Mouse (Mus musculus) kidney, postnatal 14 days (tissue): ENCODE data around the gene Elof1.
A peak's percentile ranks its signal among the peaks of the same experiment; 100 is the strongest.
"Not testable (repeated sequence)": the region's sequence is repeated elsewhere in the genome, so short reads cannot be mapped to it uniquely, and the experiment has no call there.

ENCODE experiments used
- DNase-seq: peaks from one replicate; pipeline ENCODE4 v3.0.0; 2022; ENCODE audit warnings: mixed read lengths

The Elof1 gene

GRCm38 (mm10) chr9:22089281-22089680, 27.7 kb downstream of the Elof1 start:
- DNase-seq: no peak

GRCm38 (mm10) chr9:22087034-22087618, 29.8 kb downstream of the Elof1 start:
- DNase-seq: no peak

GRCm38 (mm10) chr9:22086012-22086411, 31.0 kb downstream of the Elof1 start:
- no peak for DNase-seq

GRCm38 (mm10) chr9:22085022-22085834, 31.7 kb downstream of the Elof1 start, which contains the start of gene Ecsit:
TSS of gene Ecsit (minus strand) at chr9:22085438.
- peak; percentile 97 for DNase-seq

GRCm38 (mm10) chr9:22084667-22085021, 32.3 kb downstream of the Elof1 start:
- no peak for DNase-seq

GRCm38 (mm10) chr9:22076223-22076622, 40.7 kb downstream of the Elof1 start:
- DNase-seq: no peak

GRCm38 (mm10) chr9:22075778-22076177, 41.2 kb downstream of the Elof1 start:
- DNase-seq: not testable (repeated sequence)

GRCm38 (mm10) chr9:22072276-22072675, 44.7 kb downstream of the Elof1 start:
- no peak for DNase-seq

- DNase-seq: peak; percentile 98
Measured at GRCm38 (mm10) chr9:22070791-22071573, 46.0 kb downstream of the Elof1 start, which contains the start of the genes Gm49318 and Zfp653. TSS of gene Gm49318 (minus strand) at chr9:22071259. TSS of gene Zfp653 (minus strand) at chr9:22071376.

- no peak for DNase-seq
Measured at GRCm38 (mm10) chr9:22069881-22070553, 47.0 kb downstream of the Elof1 start.

GRCm38 (mm10) chr9:22067195-22067594, 49.8 kb downstream of the Elof1 start:
- DNase-seq: no peak

GRCm38 (mm10) chr9:22066433-22066832, 50.5 kb downstream of the Elof1 start:
- DNase-seq: peak; percentile 67

GRCm38 (mm10) chr9:22065642-22066041, 51.3 kb downstream of the Elof1 start:
- no peak for DNase-seq

GRCm38 (mm10) chr9:22064341-22064740, 52.6 kb downstream of the Elof1 start:
- DNase-seq: no peak
